Mouse (Mus musculus): ENCODE data around the gene Ddx47. TPM values are rescaled to one million over a fixed set of nuclear protein-coding genes. Genes with fewer than 3 reads are reported as not detected.

Ddx47 gene
- total RNA-seq, 1 experiment, result 75.1 TPM

- Histone ChIP-seq H3K9me3 (ENCODE audit: control insufficient read depth, insufficient read depth, low read depth, low read length) (no peaks in the 10 kb centered on the region), H3K4me3 (ENCODE audit: insufficient read depth in 1 of 2, low read depth in 1 of 2, low read length in 2 of 2, poor library complexity in 1 of 2, severe bottlenecking in 1 of 2) (no peak overlapping the region), H3K27ac (ENCODE audit: insufficient read depth, low read depth, low read length, poor library complexity, severe bottlenecking) (no peak overlapping the region), H3K4me1 (ENCODE audit: control insufficient read depth in 2 of 2, insufficient read depth in 2 of 2, low read length in 2 of 2, poor library complexity in 1 of 2) (no peaks in the 10 kb centered on the region), H3K9ac (ENCODE audit: insufficient read depth, low read depth, low read length, poor library complexity, severe bottlenecking) (no peak overlapping the region), H3K36me3 (ENCODE audit: control insufficient read depth, insufficient read depth, low read length, poor library complexity, severe bottlenecking) (peaks cover 15% of the 10 kb centered on the region)
- no peak for DNase-seq (ENCODE audit: low read depth, low spot score)
- in situ Hi-C loops (cut with MboI; ENCODE audit: low sequenced_read_pairs in 2 of 2, unreplicated experiment in 2 of 2), result no loop called here
- no peak for TF ChIP-seq HCFC1 (IDR thresholded peaks at IDR 0.05; ENCODE audit: borderline replicate concordance, insufficient read depth, low read length)
- TF ChIP-seq ZC3H11A (IDR thresholded peaks at IDR 0.05; ENCODE audit: borderline replicate concordance, low read depth, low read length), result peak; percentile 56; the same call in 1 of the 2 replicates
- no peak for TF ChIP-seq MAFK (IDR thresholded peaks at IDR 0.05; ENCODE audit: insufficient read depth, low read depth, low read length)
- no peak for TF ChIP-seq ZNF384 (IDR thresholded peaks at IDR 0.05; ENCODE audit: low read depth, low read length)
- no peak for TF ChIP-seq CHD2 (IDR thresholded peaks at IDR 0.05; ENCODE audit: low read depth, low read length)
Measured at GRCm38 (mm10) chr6:135026232-135026631, 14.8 kb downstream of the Ddx47 start.

- in situ Hi-C loops (cut with MboI; ENCODE audit: low sequenced_read_pairs in 2 of 2, unreplicated experiment in 2 of 2), result no loop called here
- Histone ChIP-seq H3K4me3 (ENCODE audit: insufficient read depth in 1 of 2, low read depth in 1 of 2, low read length in 2 of 2, poor library complexity in 1 of 2, severe bottlenecking in 1 of 2) (no peak overlapping the region), H3K4me1 (ENCODE audit: control insufficient read depth in 2 of 2, insufficient read depth in 2 of 2, low read length in 2 of 2, poor library complexity in 1 of 2) (no peaks in the 10 kb centered on the region), H3K9me3 (ENCODE audit: control insufficient read depth, insufficient read depth, low read depth, low read length) (no peaks in the 10 kb centered on the region), H3K9ac (ENCODE audit: insufficient read depth, low read depth, low read length, poor library complexity, severe bottlenecking) (no peak overlapping the region), H3K36me3 (ENCODE audit: control insufficient read depth, insufficient read depth, low read length, poor library complexity, severe bottlenecking) (peaks cover 11% of the 10 kb centered on the region), H3K27ac (ENCODE audit: insufficient read depth, low read depth, low read length, poor library complexity, severe bottlenecking) (no peak overlapping the region)
- TF ChIP-seq ZNF384 (IDR thresholded peaks at IDR 0.05; ENCODE audit: low read depth, low read length), result no peak
- TF ChIP-seq MAFK (IDR thresholded peaks at IDR 0.05; ENCODE audit: insufficient read depth, low read depth, low read length), result no peak
- no peak for TF ChIP-seq ZC3H11A (IDR thresholded peaks at IDR 0.05; ENCODE audit: borderline replicate concordance, low read depth, low read length)
- TF ChIP-seq HCFC1 (IDR thresholded peaks at IDR 0.05; ENCODE audit: borderline replicate concordance, insufficient read depth, low read length), result no peak
- no peak for TF ChIP-seq CHD2 (IDR thresholded peaks at IDR 0.05; ENCODE audit: low read depth, low read length)
- DNase-seq (ENCODE audit: low read depth, low spot score), result no peak
Measured at GRCm38 (mm10) chr6:135026755-135027154, 15.3 kb downstream of the Ddx47 start.

GRCm38 (mm10) chr6:135029246-135029645, 17.8 kb downstream of the Ddx47 start:
- TF ChIP-seq HCFC1 (IDR thresholded peaks at IDR 0.05; ENCODE audit: borderline replicate concordance, insufficient read depth, low read length) (no peak), CHD2 (IDR thresholded peaks at IDR 0.05; ENCODE audit: low read depth, low read length) (no peak), MAFK (IDR thresholded peaks at IDR 0.05; ENCODE audit: insufficient read depth, low read depth, low read length) (no peak), ZC3H11A (IDR thresholded peaks at IDR 0.05; ENCODE audit: borderline replicate concordance, low read depth, low read length) (no peak), ZNF384 (IDR thresholded peaks at IDR 0.05; ENCODE audit: low read depth, low read length) (no peak)

GRCm38 (mm10) chr6:135038674-135039073, 27.3 kb downstream of the Ddx47 start:
- Histone ChIP-seq H3K4me1 (ENCODE audit: control insufficient read depth in 2 of 2, insufficient read depth in 2 of 2, low read length in 2 of 2, poor library complexity in 1 of 2) (peaks cover 2 to 6% of the 10 kb centered on the region in 2 experiments; a peak in 2 of 4 replicates), H3K9ac (ENCODE audit: insufficient read depth, low read depth, low read length, poor library complexity, severe bottlenecking) (no peak overlapping the region), H3K9me3 (ENCODE audit: control insufficient read depth, insufficient read depth, low read depth, low read length) (no peaks in the 10 kb centered on the region), H3K27ac (ENCODE audit: insufficient read depth, low read depth, low read length, poor library complexity, severe bottlenecking) (no peak overlapping the region), H3K36me3 (ENCODE audit: control insufficient read depth, insufficient read depth, low read length, poor library complexity, severe bottlenecking) (no peaks in the 10 kb centered on the region), H3K4me3 (ENCODE audit: insufficient read depth in 1 of 2, low read depth in 1 of 2, low read length in 2 of 2, poor library complexity in 1 of 2, severe bottlenecking in 1 of 2) (no peak overlapping the region)
- DNase-seq (ENCODE audit: low read depth, low spot score), result no peak
- in situ Hi-C loops (cut with MboI; ENCODE audit: low sequenced_read_pairs in 2 of 2, unreplicated experiment in 2 of 2), result no loop called here
- TF ChIP-seq CHD2 (IDR thresholded peaks at IDR 0.05; ENCODE audit: low read depth, low read length), result no peak
- no peak for TF ChIP-seq ZNF384 (IDR thresholded peaks at IDR 0.05; ENCODE audit: low read depth, low read length)
- no peak for TF ChIP-seq ZC3H11A (IDR thresholded peaks at IDR 0.05; ENCODE audit: borderline replicate concordance, low read depth, low read length)
- no peak for TF ChIP-seq MAFK (IDR thresholded peaks at IDR 0.05; ENCODE audit: insufficient read depth, low read depth, low read length)
- TF ChIP-seq HCFC1 (IDR thresholded peaks at IDR 0.05; ENCODE audit: borderline replicate concordance, insufficient read depth, low read length), result no peak

More at GRCm38 (mm10) chr6:135029246-135029645, 17.8 kb downstream of the Ddx47 start:
- Histone ChIP-seq H3K36me3 (ENCODE audit: control insufficient read depth, insufficient read depth, low read length, poor library complexity, severe bottlenecking) (no peaks in the 10 kb centered on the region), H3K9ac (ENCODE audit: insufficient read depth, low read depth, low read length, poor library complexity, severe bottlenecking) (no peak overlapping the region), H3K27ac (ENCODE audit: insufficient read depth, low read depth, low read length, poor library complexity, severe bottlenecking) (no peak overlapping the region), H3K4me3 (ENCODE audit: insufficient read depth in 1 of 2, low read depth in 1 of 2, low read length in 2 of 2, poor library complexity in 1 of 2, severe bottlenecking in 1 of 2) (no peak overlapping the region), H3K9me3 (ENCODE audit: control insufficient read depth, insufficient read depth, low read depth, low read length) (no peaks in the 10 kb centered on the region), H3K4me1 (ENCODE audit: control insufficient read depth in 2 of 2, insufficient read depth in 2 of 2, low read length in 2 of 2, poor library complexity in 1 of 2) (no peaks in the 10 kb centered on the region)
- no peak for DNase-seq (ENCODE audit: low read depth, low spot score)
- in situ Hi-C loops (cut with MboI; ENCODE audit: low sequenced_read_pairs in 2 of 2, unreplicated experiment in 2 of 2), result no loop called here

All from ES-E14 (cell line).